Mouse (Mus musculus): ENCODE data around the gene Got1.

Got1 gene

DNA sequence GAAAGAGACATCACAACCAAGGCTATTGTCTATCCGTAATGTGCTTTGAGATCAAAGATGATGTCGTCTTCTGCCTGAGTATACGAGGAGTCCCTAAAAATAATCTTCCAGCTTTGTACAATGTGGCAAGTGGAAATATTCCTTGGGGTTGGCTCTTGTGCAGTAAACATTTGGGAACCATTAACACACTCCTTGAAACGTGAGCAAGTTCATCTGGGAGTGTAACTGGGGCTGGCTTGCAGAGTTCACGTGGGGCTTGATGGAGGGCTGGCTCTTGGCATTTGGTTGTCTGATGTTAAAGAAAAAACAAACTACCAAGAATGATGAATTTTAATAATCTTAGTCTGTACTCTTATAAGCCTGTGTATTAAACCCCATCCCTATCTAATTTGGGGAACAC lies 45.0 kb downstream of the Got1 start:
- DNase-seq = no peak

DNA sequence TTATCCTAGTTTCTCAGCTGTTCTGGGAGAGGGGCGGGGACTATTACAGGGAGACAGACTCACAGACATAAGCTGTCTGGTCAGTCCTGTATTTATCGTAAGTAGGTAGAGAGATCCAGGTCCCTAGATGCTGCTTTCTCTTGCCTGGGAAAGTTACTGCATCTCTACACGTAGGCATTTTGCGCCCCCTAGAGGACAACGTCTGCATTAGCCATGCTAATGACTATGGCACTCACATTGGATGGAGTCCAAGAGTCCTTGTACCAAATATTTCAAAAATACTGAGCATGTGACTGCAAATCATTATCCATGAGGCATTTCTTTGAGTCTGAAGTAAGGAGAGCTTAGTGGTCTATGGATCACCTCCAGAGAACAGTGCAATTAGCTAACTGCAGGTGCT lies 45.5 kb downstream of the Got1 start:
- peak; percentile 79 to 85 for DNase-seq

DNA sequence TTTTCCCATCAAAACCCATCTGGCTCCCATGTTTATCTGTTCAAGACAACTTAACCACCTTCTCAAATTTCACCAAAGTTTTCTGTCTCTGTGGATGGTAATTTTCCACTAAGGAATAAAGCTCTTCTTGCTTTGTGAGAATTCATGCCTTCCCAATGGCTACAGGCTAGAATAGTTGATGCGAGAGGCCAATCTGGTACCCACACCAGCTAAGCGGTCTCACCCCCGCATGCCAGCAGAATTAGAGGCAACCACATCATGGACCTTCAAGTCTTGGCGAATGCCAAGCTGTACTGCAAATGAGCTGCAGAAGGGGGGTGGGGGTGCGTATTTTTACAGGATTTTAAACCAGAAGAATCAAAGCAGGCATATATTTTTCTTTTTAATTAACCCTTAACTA lies 47.0 kb downstream of the Got1 start:
- no peak for DNase-seq

DNA sequence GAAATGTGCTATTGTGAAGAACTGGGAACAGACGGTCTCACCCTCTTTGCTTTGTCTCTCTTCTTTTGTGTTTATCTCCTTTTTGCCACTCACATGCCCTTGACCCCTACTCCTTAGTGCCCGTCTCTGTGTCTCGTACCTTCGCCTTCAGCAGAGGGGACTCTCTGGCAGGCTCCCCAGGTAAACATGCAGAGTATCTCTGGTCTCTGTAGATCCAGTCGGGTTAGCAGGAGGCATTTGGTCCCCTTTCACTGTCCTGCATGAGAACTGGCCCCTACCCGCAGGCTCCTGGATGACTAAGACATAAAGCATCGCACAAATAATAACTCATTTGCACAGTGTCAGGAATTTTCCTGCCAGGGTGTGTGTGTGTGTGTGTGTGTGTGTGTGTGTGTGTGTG lies 48.3 kb downstream of the Got1 start:
- peak in 1 of 2 experiments; percentile 6 for DNase-seq

DNA sequence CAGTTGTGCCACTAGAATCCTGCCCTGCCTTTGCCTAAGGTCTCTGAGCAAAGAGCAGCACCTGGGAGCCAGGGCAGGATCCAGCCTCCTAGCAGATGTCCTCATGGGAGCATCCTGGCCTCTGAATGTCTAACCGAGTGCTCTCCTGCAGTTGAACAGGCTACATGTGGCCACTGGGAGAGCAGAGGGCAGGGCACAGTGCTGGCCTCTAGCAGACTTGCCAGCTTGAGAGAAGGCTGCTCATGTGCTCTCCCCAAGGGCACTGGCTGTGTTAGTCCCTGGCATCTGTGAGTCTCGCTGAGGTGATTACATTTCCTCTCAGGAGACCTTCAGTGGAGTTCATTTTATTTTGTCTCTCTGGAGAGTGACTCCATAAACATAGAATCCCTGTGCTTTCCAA lies 48.8 kb downstream of the Got1 start:
- DNase-seq = peak in 1 of 2 experiments; percentile 30

DNA sequence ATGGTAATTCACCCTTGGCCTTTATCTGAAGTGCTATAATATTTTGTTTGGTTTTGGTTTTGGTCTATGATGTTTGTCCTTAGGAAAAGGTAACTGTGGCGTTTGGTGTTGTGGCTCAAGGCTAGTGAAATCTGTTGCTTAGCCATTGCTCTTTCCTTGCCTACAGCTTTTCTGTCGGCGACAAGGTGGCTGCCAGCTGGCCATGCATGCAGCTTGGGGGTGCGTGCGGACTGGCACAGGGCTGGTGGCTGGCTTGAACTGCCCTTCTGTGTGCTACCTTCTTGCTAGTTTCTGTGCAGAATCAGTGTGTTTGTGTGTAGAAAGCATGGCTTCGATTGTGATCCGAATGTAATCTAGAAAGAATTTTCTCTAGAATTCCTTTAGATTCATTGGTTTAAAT lies 51.6 kb downstream of the Got1 start:
- DNase-seq = no peak

DNA sequence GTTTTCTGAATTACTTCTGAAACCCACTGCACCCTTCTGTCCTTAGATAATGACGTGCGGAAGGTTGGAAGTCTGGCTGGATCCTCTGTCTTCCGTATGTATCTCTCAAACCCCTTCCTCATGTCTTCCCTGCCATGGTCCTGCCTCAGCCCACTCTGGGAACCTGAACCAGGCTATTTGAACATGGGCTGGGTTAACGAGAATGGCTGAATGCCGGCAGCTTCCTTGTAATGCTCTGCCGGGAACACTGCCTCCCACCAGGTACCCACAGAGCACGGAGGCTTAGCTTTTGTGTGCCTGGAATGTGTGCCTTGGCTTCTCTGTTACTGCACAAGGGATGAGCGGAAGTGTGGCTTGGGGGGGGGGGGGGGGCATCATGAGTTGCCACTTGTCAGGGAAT lies 52.1 kb downstream of the Got1 start:
- no peak for DNase-seq

DNA sequence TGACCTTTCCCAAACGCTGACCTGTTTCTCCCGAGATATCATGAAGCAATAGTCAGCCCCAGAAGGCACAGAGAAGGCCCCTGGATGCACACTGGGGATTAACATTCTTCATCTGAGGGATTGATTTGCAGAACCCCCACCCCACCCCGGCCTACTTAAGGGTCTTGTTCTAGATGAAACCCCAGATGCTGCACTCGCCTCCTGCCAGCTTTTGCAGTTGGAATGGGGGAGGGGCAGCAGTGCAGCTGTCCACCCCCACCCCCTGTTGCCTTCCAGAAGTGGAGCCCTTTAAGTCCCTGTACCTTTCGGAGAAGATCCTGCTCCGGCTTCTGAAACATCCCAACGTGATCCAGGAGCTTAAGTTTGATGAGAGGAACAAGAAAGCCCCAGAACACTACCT lies 55.1 kb downstream of the Got1 start:
- no peak for DNase-seq

DNA sequence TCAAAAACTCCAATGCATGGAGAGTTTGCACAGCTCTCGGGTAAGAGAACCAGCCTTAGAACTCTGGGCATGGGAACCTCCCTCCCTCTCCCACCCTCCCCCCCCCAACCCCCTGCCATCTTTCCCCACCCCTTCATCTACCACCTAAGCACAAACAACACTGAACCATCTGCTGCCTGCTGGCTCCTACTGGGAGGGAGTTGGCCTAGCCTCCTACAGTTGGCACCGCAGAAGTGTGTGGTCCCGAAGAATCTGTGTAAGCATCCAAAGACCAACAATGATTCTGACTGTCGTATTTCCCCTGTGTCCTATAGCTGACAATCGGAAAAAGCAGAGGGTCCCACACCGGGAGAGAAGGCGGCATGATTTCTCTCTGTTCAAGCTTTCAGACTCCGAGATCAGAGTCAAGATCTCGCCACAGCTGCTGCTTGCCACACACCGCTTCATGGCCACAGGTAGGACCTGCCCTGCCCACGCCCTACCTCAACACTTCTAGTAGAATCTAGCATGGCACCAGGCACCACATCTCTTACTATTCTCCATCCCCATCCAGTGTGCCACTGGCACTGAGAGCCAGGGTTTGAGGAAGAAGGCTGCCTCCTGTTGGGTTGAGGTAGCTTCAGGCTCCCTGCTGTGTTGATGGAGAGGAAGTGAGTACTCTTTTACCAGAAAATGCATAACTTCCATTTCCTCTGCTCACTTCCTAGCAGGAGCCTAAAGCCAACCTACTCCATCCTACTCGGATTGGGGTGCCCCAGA lies 56.3 kb downstream of the Got1 start:
- no peak for DNase-seq

DNA sequence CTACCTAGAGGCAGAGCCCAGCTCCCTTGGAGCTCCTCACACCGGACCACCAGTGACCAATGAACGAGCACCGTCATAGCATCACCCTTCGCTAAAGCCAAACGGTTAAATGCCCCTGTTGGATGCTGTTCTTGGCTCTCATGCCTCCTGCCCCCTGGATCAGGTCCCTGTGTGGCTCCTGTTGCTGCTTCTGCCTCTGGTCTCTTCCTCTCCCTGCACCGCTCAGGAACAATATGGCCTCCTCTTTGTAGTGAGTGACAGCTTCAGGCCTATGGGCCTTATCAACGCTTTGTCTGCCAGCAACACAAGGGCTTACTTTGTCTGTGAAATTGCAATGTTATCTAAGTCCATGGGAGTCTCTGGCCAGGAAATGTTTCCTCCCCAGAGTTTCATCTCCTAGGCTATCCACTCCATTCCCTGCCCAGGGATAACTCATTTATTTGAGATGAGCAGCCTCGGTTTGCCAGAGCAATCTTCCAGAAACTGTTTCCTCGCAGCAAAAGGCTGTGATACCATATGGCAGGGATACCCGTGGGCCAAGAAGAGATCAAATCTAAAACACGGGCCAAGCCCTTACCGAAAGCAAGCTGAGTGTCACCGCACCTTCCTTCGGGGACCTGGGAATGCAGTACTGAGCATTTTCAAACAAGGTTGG lies 58.7 kb downstream of the Got1 start:
- DNase-seq = no peak

DNA sequence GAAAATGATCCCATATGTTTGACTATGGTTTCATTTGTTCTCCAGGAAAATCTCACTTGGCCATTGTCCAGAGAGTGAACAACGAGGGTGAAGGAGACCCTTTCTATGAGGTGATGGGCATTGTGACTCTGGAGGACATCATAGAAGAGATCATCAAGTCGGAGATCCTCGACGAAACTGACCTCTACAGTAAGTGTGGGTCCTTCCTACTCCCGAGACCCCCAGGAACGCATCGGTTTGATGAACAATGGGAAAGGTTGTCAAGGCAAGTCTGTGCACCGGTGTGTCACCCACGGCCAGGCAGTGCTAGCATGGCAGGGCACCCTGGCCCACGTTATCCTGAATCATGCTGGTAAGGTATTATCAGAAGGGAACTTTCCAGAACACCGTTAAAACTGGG lies 59.3 kb downstream of the Got1 start:
- no peak for DNase-seq

DNA sequence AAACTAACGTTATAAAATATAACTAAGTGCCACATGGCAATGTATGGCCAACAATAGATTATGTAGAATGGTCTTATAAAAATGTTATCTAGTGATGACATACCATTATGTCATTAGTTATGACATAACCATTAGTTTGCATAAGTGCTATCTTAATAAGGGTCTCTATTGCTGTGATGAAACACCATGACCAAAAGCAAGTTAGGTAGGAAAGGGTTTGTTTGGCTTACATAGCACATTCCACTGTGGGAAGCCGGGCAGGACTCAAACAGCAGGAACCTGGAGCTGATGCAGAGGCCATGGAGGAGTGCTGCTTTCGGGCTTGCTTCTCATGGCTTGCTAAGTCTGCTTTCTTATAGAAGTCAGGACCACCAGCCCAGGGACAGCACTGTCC lies 60.1 kb downstream of the Got1 start:
- DNase-seq = peak in 1 of 2 experiments; percentile 6

DNA sequence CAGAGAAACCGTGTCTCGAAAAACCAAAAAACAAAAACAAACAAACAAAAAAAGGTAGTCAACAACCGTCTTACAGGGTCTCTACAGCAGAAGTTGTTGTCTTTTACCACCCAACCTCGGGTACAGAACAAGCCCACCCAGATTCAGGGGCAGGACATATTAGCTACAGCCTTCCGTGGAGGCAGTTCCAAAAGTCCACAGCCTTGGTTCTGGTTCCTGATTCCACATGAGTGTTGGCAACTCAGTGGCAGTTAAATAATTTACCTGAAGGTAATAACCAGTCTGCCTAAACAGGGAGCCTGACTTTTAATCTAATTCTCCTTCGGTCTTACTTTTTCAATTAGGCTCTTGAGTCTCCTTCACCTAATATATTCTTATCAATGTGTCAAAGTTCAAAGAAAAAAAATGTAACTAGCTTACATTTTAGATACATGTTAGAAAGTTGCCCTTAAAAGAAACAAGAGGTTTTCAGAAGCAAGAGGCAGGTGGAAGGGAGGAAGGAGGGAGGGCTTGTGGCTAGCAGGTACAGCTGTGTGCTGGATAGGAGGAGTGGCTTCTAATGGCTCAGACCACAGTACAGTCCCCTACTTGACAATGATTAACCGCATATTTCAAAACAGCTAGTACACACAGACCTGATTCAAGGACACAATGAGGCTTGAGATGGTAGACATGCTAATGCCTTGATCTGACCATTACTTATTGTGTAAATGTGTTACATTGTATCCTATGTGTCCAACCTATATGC lies 60.7 kb downstream of the Got1 start:
- DNase-seq = peak in 1 of 2 experiments; percentile 26

DNA sequence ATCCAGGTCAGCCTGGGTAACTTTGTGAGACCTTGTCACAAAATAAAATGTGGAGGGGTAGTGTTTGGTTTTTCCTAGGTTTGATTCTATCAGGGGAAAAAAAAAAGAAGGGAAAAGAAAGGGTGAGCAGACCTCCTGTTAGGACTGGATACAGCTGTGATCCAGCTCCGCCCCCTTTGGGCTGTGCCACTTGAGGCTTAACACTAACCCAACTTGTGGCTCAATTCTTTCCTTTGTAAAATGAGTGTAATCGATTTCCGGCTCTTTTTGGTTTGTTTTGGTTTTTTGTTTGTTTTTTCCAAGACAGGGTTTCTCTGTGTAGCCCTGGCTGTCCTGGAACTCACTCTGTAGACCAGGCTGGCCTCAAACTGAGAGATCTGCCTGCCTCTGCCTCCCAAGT lies 62.3 kb downstream of the Got1 start:
- DNase-seq = no peak

DNA sequence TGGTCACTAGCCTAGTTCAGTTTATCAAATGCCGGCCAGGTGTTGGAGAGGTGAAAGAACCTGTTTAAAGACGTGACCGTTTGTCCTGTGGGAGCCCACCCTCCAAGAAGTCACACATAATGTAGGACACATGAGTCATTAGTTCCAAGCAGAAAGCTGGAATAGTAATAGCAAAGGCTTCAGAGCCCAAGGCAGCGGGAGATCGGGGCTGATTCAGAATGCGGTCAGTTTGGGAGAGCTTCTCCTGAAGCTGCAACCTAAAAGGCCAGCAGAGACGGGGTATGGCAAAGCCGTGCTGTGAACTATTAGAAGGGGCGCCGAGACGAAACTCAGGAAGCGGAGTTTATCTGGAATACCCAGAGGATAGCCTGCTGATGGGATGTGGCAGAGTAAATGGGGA lies 63.9 kb downstream of the Got1 start:
- no peak for DNase-seq

DNA sequence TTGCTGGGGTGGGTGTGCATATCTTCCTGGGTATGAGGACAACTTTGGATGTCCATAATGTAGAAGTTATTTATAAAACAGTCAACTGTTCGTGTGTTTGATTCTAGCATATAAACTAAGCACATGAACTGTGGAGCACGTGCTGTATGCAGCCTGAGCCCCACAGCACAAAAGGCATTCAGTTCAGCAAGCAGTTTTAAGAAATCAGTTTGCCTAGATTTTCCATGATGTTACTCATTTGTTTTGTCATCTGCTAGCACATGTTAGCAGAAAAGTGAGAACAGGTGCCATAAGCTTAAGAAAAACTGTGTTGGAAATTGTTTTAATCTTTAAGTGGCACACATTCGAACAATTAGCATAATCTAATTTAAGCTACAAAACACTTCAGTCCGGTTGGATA lies 64.5 kb downstream of the Got1 start:
- no peak for DNase-seq

DNA sequence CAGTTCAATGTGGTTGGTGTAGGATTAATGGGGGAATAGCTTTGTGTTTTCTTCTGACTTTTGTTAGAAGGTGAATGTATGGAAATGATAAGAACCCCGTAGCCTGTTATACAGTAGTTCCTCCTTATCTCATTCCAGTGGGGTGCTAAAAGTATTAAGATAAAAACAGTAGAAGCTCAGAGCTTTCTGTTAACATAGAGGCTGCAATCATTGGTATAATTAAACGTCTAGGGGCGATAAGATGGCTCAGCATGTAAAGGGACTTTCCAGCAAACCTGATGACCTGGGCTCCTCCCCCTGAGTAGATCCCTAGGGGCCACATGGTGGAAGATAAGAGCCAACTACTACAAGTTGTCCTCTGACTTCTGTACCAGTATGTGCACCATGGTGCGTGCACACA lies 71.4 kb downstream of the Got1 start:
- DNase-seq = no peak

DNA sequence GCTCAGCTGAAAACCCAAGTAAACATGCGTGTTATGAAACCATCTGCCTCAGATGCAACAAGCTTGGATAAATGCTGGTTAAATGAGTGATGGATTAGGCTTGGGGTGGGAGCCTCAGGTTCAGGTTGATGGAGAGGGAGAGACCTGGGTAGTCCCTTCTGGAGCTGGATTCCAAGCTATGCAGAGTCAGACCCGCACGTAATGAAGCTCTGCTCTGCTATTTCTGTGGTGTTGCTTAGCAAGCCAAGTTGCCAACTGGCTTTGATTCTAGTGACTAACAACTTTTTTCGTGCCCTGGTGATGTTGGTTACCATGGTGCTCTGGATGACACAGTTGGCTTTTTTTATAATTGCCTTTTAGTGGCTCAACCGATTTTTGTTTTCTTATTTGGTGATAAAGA lies 72.2 kb downstream of the Got1 start:
- DNase-seq = no peak

DNA sequence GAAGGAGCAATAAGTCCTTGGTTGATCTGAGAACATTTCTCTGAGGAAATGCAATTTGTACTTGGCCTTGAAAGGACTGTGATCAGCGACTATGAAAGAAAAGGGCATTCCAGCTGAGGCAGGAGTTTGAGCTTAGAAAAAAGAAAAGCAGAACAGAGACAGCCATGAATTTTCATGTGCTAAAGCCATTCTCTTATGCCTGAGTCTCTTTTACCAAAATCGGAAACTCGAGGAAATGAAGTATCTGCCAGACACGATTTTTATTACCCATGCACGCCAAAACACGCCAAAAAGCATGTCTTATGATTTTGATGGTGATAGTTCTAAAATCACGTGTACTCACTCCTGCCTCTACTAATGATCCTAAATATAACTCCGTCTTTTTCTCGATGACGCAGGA lies 72.8 kb downstream of the Got1 start:
- DNase-seq = no peak
